ENCODE assay signal across 17 mouse cellular contexts in the genomic region with DNA sequence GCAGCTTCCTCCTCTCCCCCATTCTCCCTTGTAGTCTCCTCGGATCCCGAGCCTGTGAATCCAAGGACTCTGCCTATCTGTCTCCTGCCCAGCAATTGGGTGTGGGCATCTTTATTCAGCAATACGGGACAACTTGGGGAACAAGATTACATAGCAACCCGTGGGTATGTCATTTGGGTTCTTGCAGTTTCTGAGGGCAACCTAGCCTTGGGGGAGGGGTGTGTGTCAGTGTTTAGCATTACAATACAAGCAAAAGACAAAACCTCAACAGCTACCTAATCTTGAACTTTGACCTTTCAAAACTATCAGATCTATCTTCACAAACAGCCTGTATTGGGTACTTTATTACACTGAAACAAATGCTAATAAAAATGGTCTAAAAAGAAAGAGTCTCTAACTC.
"Had no signal": no experiment of that assay in that cellular context is flagged by ENCODE, and none has a peak within 500 bp of the region (broad histone marks: within the 10 kb centered on the region; RNA-seq: fewer than 3 reads in every experiment).

No protein-coding gene starts in this region.

- H3K4me3 ChIP-seq: midbrain, embryonic 10.5 days; midbrain, embryonic 13.5 days; midbrain, embryonic 15.5 days; myocyte; neural tube, embryonic 13.5 days; neural tube, embryonic 15.5 days; stomach, embryonic 15.5 days had no signal

- H3K9me3 ChIP-seq: midbrain, embryonic 10.5 days; midbrain, embryonic 13.5 days; midbrain, embryonic 15.5 days; neural tube, embryonic 13.5 days; neural tube, embryonic 15.5 days; stomach, embryonic 15.5 days had no signal

- DNase-seq: lung, adult 18-20 months; lung, embryonic 14.5 days; lung, postnatal 10 days; lung, postnatal 4 days; retina, postnatal 1 day; right cerebral cortex, adult 18-20 months; thymus, adult 2 months; thymus, postnatal 25 days; thymus, postnatal 4 days had no signal

- H3K9ac ChIP-seq: lung, embryonic 14.5 days; midbrain, embryonic 13.5 days; midbrain, embryonic 15.5 days; neural tube, embryonic 13.5 days; neural tube, embryonic 15.5 days; stomach, embryonic 15.5 days had no signal

- H3K36me3 ChIP-seq: midbrain, embryonic 10.5 days; midbrain, embryonic 13.5 days; midbrain, embryonic 15.5 days; neural tube, embryonic 13.5 days; neural tube, embryonic 15.5 days; stomach, embryonic 15.5 days had no signal

- H3K4me1 ChIP-seq: midbrain, embryonic 13.5 days; midbrain, embryonic 15.5 days; neural tube, embryonic 13.5 days; neural tube, embryonic 15.5 days; stomach, embryonic 15.5 days had no signal

- H3K27ac ChIP-seq: midbrain, embryonic 10.5 days; midbrain, embryonic 13.5 days; midbrain, embryonic 15.5 days; neural tube, embryonic 13.5 days; neural tube, embryonic 15.5 days; stomach, embryonic 15.5 days; stomach, postnatal 0 days had no signal
